Mouse (Mus musculus) MEL (cell line): Measurements from ENCODE around the gene Gpat3.

Experiments
- CTCF ChIP-seq, 3 experiments: IDR thresholded peaks in 2 of 3; conservative IDR thresholded peaks in 1 of 3; 2 replicates each; pipeline ENCODE4 v1.5.1; 2011 to 2012; ENCODE audit warnings: low read length in 3 of 3, low read depth in 2 of 3, mild to moderate bottlenecking in 2 of 3, improper control_type of control experiment in 1 of 3, inconsistent platforms in 1 of 3, mixed read lengths in 1 of 3, moderate library complexity in 1 of 3; ENCODE audit not compliant: control insufficient read depth in 1 of 3, insufficient read depth in 1 of 3, poor library complexity in 1 of 3, severe bottlenecking in 1 of 3
- E2F4 ChIP-seq: IDR thresholded peaks from 2 replicates; pipeline ENCODE4 v1.6.1; 2011; ENCODE audit warnings: low read depth, low read length, improper control_type of control experiment, borderline replicate concordance
- ELF1 ChIP-seq: IDR thresholded peaks from 2 replicates; pipeline ENCODE4 v1.6.1; 2014; ENCODE audit warnings: low read depth, mild to moderate bottlenecking, inconsistent platforms, low read length, improper control_type of control experiment, moderate library complexity
- KAT2A ChIP-seq: conservative IDR thresholded peaks from 2 replicates; pipeline ENCODE4 v1.6.1; 2012; ENCODE audit warnings: low read depth, low read length, improper control_type of control experiment, inconsistent platforms
- MEF2A ChIP-seq: IDR thresholded peaks from 2 replicates; pipeline ENCODE4 v1.6.1; 2014; ENCODE audit warnings: low read depth, mild to moderate bottlenecking, inconsistent platforms, low read length, improper control_type of control experiment; ENCODE audit not compliant: poor library complexity, insufficient replicate concordance, severe bottlenecking; ENCODE audit errors: extremely low read depth
- MYC ChIP-seq: IDR thresholded peaks from 2 replicates; pipeline ENCODE4 v1.6.1; 2011; ENCODE audit warnings: low read depth, mild to moderate bottlenecking, low read length, improper control_type of control experiment, moderate library complexity
- NRF1 ChIP-seq: IDR thresholded peaks from 2 replicates; pipeline ENCODE4 v1.6.1; 2014; ENCODE audit warnings: low read depth, mild to moderate bottlenecking, inconsistent platforms, low read length, improper control_type of control experiment, moderate library complexity; ENCODE audit not compliant: poor library complexity, insufficient read depth, severe bottlenecking
- POLR2A ChIP-seq, 2 experiments: IDR thresholded peaks; 2 replicates each; pipeline ENCODE4 v1.6.1; 2011 to 2012; ENCODE audit warnings: low read length in 2 of 2, mild to moderate bottlenecking in 2 of 2, control low read depth in 1 of 2, improper control_type of control experiment in 1 of 2, low read depth in 1 of 2, moderate library complexity in 1 of 2; ENCODE audit not compliant: control insufficient read depth in 1 of 2, insufficient read depth in 1 of 2, poor library complexity in 1 of 2
- POLR2AphosphoS2 ChIP-seq: IDR thresholded peaks from 2 replicates; pipeline ENCODE4 v1.6.1; 2011; ENCODE audit warnings: low read length, improper control_type of control experiment
- TAL1 ChIP-seq: IDR thresholded peaks from 2 replicates; pipeline ENCODE4 v1.6.1; 2012; ENCODE audit warnings: mild to moderate bottlenecking, inconsistent platforms, low read length, moderate library complexity, mixed read lengths
- TCF12 ChIP-seq: IDR thresholded peaks from 2 replicates; pipeline ENCODE4 v1.6.1; 2014; ENCODE audit warnings: low read depth, mild to moderate bottlenecking, inconsistent platforms, low read length, improper control_type of control experiment, moderate library complexity
- USF2 ChIP-seq, 2 experiments: IDR thresholded peaks; 2 replicates each; pipeline ENCODE4 v1.6.1; 2011 to 2012; ENCODE audit warnings: improper control_type of control experiment in 2 of 2, low read length in 2 of 2, borderline replicate concordance in 1 of 2, inconsistent platforms in 1 of 2, low read depth in 1 of 2, mild to moderate bottlenecking in 1 of 2; ENCODE audit not compliant: insufficient read depth in 1 of 2

DNA sequence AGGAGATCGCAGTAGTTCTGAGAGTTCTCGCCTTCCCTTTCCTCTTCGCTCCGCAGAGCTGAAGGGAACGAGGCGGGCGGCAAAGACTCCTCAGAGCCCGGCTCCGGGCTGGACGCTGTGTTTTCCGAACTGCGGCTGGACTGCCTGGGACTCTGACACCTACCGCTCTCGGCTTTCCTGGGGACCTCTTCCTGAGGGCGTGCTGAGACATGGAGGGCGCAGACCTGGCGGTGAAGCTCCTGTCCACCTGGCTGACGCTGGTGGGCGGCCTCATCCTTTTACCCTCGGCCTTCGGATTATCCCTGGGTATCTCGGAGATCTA lies 1.0 kb downstream of the Gpat3 start:
- TF ChIP-seq TAL1 (no peak), KAT2A (no peak), E2F4 (no peak), POLR2A (IDR thresholded peaks at IDR 0.05; ENCODE audit: control insufficient read depth in 1 of 2, insufficient read depth in 1 of 2, low read depth in 1 of 2, low read length in 2 of 2, poor library complexity in 1 of 2) (no peak), TCF12 (no peak), MEF2A (no peak), USF2 (IDR thresholded peaks at IDR 0.05; ENCODE audit: borderline replicate concordance in 1 of 2, insufficient read depth in 1 of 2, low read depth in 1 of 2, low read length in 2 of 2) (no peak), NRF1 (no peak), POLR2AphosphoS2 (no peak), ELF1 (no peak), MYC (no peak), CTCF (IDR thresholded peaks at IDR 0.05 in 2 of 3, conservative IDR thresholded peaks at IDR 0.05 in 1 of 3; ENCODE audit: control insufficient read depth in 1 of 3, insufficient read depth in 1 of 3, low read depth in 2 of 3, low read length in 3 of 3, poor library complexity in 1 of 3, severe bottlenecking in 1 of 3) (no peak)
